Mouse (Mus musculus): ENCODE results near the gene Nfia. TPM values are rescaled to one million over a fixed set of nuclear protein-coding genes. Genes with fewer than 3 reads are reported as not detected.

Gene Nfia
- total RNA-seq, 4 experiments from 2014 or later: 117 to 145 (median 127) TPM

DNA sequence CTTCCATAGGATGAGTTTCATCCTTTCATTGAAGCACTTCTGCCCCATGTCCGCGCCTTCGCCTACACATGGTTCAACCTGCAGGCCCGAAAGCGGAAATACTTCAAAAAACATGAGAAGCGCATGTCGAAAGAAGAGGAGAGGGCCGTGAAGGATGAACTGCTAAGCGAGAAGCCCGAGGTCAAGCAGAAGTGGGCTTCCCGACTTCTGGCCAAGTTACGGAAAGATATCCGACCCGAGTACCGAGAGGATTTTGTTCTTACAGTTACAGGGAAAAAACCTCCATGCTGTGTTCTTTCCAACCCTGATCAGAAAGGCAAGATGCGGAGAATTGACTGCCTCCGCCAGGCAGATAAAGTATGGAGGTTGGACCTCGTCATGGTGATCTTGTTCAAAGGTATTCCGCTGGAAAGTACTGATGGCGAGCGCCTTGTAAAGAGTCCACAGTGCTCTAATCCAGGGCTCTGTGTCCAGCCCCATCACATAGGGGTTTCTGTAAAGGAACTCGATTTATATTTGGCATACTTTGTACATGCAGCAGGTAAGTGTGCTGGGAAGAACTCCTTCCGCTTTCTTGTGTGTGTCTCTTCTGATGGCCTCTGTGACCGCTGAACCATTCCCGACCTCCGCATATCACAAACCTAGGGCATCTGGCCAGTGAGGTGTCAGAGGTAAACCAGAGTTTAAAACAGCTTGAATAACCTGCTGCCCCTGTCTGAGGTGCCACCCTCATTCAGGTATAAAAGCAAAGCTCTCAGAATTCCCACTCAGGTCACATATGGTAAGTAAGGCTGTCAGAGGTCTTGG lies 10.7 kb downstream of the Nfia start:
- DNase-seq: no peak

- DNase-seq: no peak
These were observed 11.7 kb downstream of the Nfia start for GRCm38 (mm10) chr4:97784236-97784635.

DNA sequence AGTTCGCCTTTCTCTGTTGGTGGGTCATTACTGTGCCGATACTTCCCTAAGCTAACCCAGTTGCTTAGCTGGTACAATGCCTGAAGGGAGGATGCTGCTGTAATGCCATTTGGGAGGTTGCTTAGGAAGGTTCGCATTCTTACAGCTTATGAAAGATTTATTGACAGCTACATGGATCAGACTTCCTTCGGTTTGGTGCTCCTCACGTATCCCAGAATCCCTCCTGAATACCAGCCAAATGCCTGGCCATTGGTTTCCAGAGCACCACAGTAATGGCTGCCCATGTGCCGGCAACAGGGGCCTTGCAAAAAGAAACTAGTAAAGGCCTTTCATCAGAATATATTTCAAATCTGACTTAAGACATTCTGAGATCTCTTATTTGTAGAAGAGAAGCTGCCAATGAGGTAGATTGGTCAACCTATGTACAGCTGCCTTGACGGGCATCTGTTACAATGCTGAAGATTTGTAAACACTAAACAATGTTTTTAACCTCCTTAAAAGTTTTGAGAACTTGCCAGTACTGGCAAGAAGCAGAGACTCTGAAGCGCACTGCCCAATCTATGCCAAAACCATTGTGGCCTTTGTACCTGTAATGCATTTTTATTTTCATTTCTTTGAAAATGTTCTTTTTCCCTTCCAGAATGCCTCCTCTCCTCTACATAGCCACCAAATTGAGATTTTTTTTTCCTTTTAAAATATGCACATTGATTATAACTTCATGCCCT lies 13.2 kb downstream of the Nfia start:
- no peak for DNase-seq

DNA sequence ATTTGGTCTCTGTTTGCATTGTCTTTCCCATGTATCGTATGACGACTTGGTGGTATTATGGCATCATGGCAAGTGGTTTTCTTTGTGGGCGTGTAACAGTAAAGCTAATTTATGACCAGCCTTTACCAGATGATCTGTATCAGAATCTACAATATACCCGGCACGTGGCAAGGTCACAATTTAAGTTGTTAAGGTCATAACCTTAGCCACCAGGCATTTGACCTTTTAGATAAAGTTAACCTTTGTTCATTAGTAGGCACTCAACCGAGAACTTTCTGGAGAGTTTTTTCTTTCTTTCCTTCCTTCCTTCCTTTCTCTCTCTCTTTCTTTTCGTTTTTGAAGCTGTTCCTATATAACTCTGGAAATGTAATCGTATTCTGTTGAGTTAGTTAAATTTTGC lies 14.0 kb downstream of the Nfia start:
- DNase-seq: no peak

GRCm38 (mm10) chr4:97787515-97787914 lies 15.0 kb downstream of the Nfia start:
- DNase-seq: no peak

GRCm38 (mm10) chr4:97788537-97788936 lies 16.0 kb downstream of the Nfia start:
- DNase-seq: no peak

GRCm38 (mm10) chr4:97793931-97794330 lies 21.4 kb downstream of the Nfia start:
- DNase-seq: no peak

GRCm38 (mm10) chr4:97794865-97795264 lies 22.3 kb downstream of the Nfia start:
- no peak for DNase-seq

- no peak for DNase-seq
These were observed 23.4 kb downstream of the Nfia start for GRCm38 (mm10) chr4:97795957-97796356.

- no peak for DNase-seq
These were observed 24.0 kb downstream of the Nfia start for GRCm38 (mm10) chr4:97796505-97796904.

DNA sequence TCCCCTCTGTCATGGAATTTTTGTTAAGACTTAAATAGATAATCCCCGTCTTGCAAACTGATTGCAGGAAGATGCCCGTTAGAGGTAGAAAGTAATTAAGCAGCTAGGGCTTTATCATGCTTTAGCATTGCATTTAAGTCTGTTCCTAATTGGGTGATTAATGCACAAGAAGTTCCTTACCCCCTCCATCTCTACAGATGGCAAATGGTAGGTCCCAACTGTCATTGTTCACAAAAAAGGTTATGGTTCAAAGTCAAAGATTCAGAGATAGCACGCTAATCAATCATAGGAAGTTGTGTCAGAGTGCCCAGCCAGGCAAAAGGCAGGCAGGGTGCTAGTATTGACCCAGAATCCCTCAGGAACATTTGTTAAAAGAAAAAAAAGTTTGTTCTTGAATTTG lies 31.3 kb downstream of the Nfia start:
- DNase-seq: no peak

GRCm38 (mm10) chr4:97804638-97805037 lies 32.1 kb downstream of the Nfia start:
- no peak for DNase-seq

- no peak for DNase-seq
These were observed 32.7 kb downstream of the Nfia start for GRCm38 (mm10) chr4:97805255-97805654.

GRCm38 (mm10) chr4:97805896-97806808 lies 33.6 kb downstream of the Nfia start:
- DNase-seq: no peak

- DNase-seq: no peak
These were observed 34.4 kb downstream of the Nfia start for GRCm38 (mm10) chr4:97806924-97807323.

GRCm38 (mm10) chr4:97808885-97809284 lies 36.4 kb downstream of the Nfia start:
- no peak for DNase-seq

DNA sequence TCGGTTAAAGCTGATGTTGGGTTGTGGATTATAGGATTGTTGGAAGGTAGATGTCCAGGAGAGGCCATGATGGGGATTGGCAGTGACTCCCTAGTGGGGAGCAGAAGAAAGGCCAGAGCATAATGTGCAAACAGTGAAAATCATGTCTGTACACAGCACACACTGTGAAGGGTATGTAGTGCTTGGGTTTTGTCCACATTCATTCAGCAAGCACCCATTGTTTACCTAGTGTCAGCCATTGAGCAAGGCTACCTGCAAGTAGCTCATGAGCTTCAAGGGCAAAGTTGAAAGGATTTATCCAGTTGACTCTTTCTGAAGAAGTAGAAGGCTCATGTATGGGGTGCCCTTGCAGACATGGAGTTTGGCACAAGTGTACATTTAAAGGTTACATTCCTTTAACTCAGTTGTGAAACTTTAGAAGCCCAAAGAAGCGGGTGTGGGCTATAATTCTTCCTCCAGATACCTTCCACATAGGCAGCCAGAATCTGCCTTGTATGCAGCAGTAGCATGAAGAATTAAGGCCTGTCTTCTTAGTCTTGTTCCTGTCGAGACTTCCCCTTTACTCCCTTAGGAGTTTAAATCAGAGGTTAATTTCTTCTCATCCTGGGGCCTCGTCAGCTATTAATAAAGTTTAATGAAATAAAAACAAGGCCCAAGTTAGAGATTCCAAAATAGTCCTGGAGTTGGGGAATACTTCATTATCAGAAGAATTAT lies 37.2 kb downstream of the Nfia start:
- no peak for DNase-seq

DNA sequence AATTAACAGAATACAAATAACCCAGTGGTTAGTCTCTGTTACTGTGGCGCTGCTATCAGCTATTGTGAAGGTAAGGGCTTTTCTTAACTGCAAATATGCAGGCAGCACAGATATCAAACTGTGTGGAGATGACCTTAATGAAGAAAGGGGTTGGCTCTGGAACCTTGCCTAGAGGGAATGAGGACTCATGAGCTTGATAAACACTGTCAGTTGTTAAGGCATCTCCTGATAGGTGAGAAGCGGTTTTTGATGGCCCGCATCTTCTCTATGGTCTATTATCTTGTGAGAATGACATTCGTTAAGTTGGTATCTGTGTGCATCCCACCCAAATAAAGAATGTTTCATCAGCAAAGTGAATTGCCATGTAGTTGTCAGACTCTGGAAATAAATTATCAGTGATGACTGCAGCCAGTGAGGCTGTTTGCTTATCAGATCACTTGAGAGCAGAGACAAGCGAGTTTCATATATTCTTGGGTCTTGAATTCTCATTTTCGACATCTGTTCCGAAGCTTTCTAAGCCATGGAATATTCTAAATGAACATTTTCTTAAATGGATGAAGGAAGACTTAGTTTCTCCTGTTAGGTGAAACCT lies 37.9 kb downstream of the Nfia start:
- no peak for DNase-seq

- no peak for DNase-seq
These were observed 40.5 kb downstream of the Nfia start for GRCm38 (mm10) chr4:97813035-97813434.

DNA sequence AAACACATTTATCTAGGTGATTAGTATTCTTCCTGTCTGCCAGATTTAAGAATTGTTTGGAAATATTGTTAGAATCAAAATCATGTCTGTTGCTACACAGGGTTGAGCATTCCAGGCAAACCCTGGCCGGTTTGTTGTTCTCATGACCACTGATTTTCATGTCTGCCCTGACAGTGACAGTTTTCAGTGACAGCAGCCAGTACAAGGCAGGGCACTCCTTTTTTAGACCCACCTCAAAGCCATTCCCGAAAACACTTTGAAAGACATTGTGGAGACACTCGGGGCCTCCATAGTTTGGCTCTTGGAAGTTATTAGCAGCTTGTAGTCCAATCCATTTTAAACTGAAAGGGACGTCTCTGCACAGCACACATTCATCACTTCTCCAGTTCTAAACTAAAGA lies 41.5 kb downstream of the Nfia start:
- no peak for DNase-seq

DNA sequence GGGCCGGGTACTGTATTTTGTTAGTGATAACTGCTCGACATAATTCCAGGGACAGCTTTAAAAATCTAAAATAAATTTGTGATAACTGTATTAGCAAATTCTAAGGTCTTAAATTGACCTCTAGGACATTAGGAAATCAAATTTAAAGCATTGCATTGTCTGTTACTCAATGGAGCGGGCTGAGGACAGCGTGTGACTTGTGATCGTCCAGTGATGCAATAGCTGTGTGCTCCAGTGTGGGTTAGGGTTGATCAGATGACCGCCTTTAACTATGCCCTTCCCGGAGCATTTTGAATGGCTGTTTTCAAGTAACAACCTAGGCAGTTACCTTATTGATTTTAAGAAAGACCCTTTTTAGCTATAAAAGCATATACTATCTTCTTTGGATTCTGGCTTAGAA lies 42.0 kb downstream of the Nfia start:
- DNase-seq: peak; percentile 35

GRCm38 (mm10) chr4:97816001-97816400 lies 43.5 kb downstream of the Nfia start:
- no peak for DNase-seq
